Mouse (Mus musculus) G1E (cell line): Measurements from ENCODE around the gene Lap3. TPM values are rescaled to one million over a fixed set of nuclear protein-coding genes. Genes with fewer than 3 reads are reported as not detected.

Experiments used
- ATAC-seq: 2 replicates; pipeline ENCODE4 v1.8.0; 2016; ENCODE audit warnings: mild to moderate bottlenecking; ENCODE audit not compliant: insufficient number of reproducible peaks, poor library complexity, low FRiP score, severe bottlenecking; ENCODE audit errors: extremely low read depth
- DNase-seq: peaks from one replicate; pipeline ENCODE4 v3.0.0; 2012; ENCODE audit warnings: low spot score
- H3K27me3 ChIP-seq: 2 replicates; pipeline ENCODE4 v1.6.1; 2012; ENCODE audit warnings: mild to moderate bottlenecking, low read length, inconsistent platforms; ENCODE audit not compliant: insufficient read depth
- H3K36me3 ChIP-seq: replicated peaks from 2 replicates; pipeline ENCODE3; 2012; ENCODE audit warnings: mild to moderate bottlenecking, inconsistent platforms
- H3K4me1 ChIP-seq: 2 replicates; pipeline ENCODE4 v1.6.1; 2012; ENCODE audit warnings: low read depth, low read length, inconsistent platforms, mixed read lengths; ENCODE audit not compliant: insufficient read depth
- H3K4me3 ChIP-seq: 2 replicates; pipeline ENCODE4 v1.5.1; 2012; ENCODE audit warnings: low read depth, mild to moderate bottlenecking, inconsistent platforms, low read length, moderate library complexity, mixed read lengths
- H3K9me3 ChIP-seq: replicated peaks from 2 replicates; pipeline ENCODE4 v1.6.1; 2012; ENCODE audit warnings: inconsistent platforms
- CTCF ChIP-seq: IDR thresholded peaks from 2 replicates; pipeline ENCODE4 v1.5.1; 2012; ENCODE audit warnings: low read depth, low read length, inconsistent platforms, mixed read lengths
- GATA1 ChIP-seq: IDR thresholded peaks from 2 replicates; pipeline ENCODE4 v1.6.1; 2012; ENCODE audit warnings: borderline replicate concordance, low read length, inconsistent platforms, mixed read lengths
- GATA2 ChIP-seq: IDR thresholded peaks from 2 replicates; pipeline ENCODE4 v1.6.1; 2012; ENCODE audit warnings: low read depth, low read length, inconsistent platforms, borderline replicate concordance
- POLR2AphosphoS5 ChIP-seq: IDR thresholded peaks from 2 replicates; pipeline ENCODE4 v1.6.1; 2012; ENCODE audit warnings: low read depth, low read length, inconsistent platforms; ENCODE audit not compliant: insufficient replicate concordance
- TAL1 ChIP-seq: conservative IDR thresholded peaks from 2 replicates; pipeline ENCODE4 v1.6.1; 2012; ENCODE audit warnings: low read depth, low read length, inconsistent platforms, mixed read lengths
- polyA plus RNA-seq: library from polyadenylated mRNA; stranded (reverse); fragments of >175 nt; gene quantifications from 2 replicates; pipeline ENCODE4 v1.2.3, GENCODE M21; 2012
- total RNA-seq, 2 experiments: library from RNA; stranded (forward) in 1 of 2; stranded (reverse) in 1 of 2; fragments of 200-1000 nt in 1 of 2; fragments of >200 nt in 1 of 2; fragmentation: Nextera tagmentation in 1 of 2; gene quantifications; 2 replicates each; pipeline ENCODE4 v1.2.3; 2014 to 2017

Lap3 gene
- total and polyA plus RNA-seq, 3 experiments = 22.9 to 49.6 (median 47.9) TPM

DNA sequence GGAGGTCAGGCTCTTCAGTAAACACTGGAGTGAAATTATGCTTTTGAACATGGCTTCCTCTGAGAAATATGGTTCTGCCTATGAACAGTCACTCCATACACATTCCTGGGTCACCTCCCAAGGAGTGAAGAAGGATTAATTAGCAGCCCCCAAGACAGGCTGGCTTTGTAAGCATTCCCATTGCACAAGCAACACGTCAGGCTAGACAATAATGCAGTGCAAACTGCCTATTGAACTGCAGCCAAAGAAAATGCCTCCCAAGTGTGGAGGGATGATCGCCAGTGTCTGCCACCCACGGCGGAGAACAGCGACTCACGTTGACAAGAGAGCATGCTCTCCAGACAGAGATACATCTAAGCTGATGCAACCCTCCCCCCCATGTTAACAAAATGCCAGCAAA lies 16.9 kb upstream of the Lap3 start:
- DNase-seq (no peak), ATAC-seq (no peak)
- Histone ChIP-seq H3K36me3 (no peaks in the 10 kb centered on the region), H3K4me3 (no peak overlapping the region), H3K9me3 (no peaks in the 10 kb centered on the region), H3K27me3 (peaks cover 15% of the 10 kb centered on the region; the same call in 1 of the 2 replicates), H3K4me1 (no peaks in the 10 kb centered on the region)
- no peak for TF ChIP-seq CTCF
- no peak for TF ChIP-seq POLR2AphosphoS5
- no peak for TF ChIP-seq GATA2

DNA sequence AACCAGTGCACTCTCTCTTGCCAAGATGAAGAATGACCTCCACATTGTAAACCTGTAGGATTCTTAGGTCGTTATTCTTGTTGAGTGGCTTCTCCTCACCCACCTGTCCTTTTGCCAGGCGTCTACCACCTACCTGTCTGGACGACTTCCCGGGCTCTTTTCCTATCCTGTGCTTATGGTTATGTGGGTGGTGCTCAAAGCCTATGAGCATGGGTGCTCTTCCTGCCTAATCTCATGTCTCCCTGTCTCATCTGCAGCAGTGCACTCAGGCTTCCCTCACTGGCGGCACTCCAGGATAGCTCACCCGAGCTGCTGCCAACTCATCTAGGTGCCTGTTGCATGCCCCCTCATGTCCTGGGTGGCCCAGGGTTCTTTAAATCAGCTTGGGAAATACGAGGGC lies 15.6 kb upstream of the Lap3 start:
- no peaks in the 10 kb centered on the region for H3K9me3 ChIP-seq
- H3K27me3 ChIP-seq = peaks cover 15% of the 10 kb centered on the region
- no peak overlapping the region for H3K4me3 ChIP-seq
- no peak for TF ChIP-seq GATA2
- no peak for TF ChIP-seq GATA1
- no peak for TF ChIP-seq CTCF
- TF ChIP-seq TAL1 = no peak
- TF ChIP-seq POLR2AphosphoS5 = no peak
- no peaks in the 10 kb centered on the region for H3K4me1 ChIP-seq
- ATAC-seq (no peak), DNase-seq (no peak)
- H3K36me3 ChIP-seq = no peaks in the 10 kb centered on the region

DNA sequence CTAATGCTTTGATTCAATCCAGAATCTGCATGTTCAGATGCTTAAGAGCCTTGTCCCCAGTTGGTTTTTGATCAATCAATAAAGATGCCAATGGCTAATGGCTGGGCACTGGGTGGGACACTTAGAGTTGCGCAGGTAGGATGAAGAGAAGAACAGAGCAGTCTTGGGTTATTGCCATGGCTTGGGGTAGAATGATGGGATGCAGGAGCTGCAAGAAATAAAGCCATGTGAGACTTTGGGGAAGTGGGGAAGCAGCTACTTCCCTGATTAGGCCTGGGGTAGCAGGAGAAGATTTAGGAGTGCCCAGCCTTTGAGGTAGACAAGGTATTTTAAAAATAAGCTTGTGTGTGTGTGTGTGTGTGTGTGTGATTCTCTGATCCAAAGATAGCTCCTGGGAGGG lies 13.1 kb upstream of the Lap3 start:
- TF ChIP-seq CTCF (no peak), GATA1 (no peak)
- H3K36me3 ChIP-seq = no peaks in the 10 kb centered on the region
- H3K27me3 ChIP-seq = peaks cover 20% of the 10 kb centered on the region
- H3K4me3 ChIP-seq = no peak overlapping the region
- no peaks in the 10 kb centered on the region for H3K4me1 ChIP-seq
- DNase-seq (no peak), ATAC-seq (no peak)
- no peaks in the 10 kb centered on the region for H3K9me3 ChIP-seq

DNA sequence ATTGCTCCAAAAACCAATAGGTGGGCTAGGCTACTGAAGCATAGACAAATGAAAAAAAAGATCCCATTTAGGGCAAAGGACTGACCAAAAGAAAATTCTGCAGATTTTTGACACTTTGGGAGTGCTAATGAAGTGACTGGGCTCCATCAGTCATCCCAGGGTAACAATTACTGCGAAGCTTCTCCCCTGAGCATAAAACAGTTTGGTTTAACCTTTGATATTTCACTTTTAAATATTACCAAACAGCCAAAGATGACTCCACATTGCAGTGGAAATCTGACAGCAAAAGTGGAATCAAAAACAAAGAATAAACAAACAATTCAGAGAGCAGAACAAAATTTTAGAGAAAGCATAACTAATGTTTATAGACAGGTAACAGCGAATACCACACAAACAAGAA lies 12.0 kb upstream of the Lap3 start:
- Histone ChIP-seq H3K9me3 (no peaks in the 10 kb centered on the region), H3K27me3 (peaks cover 18% of the 10 kb centered on the region), H3K4me1 (no peaks in the 10 kb centered on the region), H3K36me3 (no peaks in the 10 kb centered on the region), H3K4me3 (no peak overlapping the region)
- TF ChIP-seq GATA2 = no peak
- no peak for TF ChIP-seq TAL1
- TF ChIP-seq POLR2AphosphoS5 = no peak
- no peak for TF ChIP-seq CTCF
- TF ChIP-seq GATA1 = no peak
- no peak for DNase-seq
- ATAC-seq = no peak

DNA sequence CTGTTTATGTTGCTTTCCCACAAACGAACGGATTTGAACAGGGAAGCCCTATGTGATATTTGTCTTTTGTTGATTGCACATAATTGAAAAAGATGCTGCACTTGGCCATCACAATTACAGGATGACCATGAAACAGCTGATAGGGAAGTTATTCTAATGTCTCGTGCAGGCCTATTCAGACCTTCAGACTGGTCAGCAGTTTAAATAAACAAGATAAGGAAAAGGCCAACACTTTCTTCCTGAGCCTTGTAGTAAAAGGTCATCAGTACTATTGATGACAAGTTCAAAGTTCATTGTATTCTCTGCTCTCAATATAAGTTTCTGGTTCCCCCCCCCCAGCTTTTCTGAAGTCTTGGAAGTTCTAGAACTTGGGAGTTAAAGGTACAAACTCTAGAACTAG lies 10.6 kb upstream of the Lap3 start:
- no peak for DNase-seq
- no peak for ATAC-seq
- no peak overlapping the region for H3K4me3 ChIP-seq
- H3K4me1 ChIP-seq = no peaks in the 10 kb centered on the region
- no peaks in the 10 kb centered on the region for H3K36me3 ChIP-seq
- H3K27me3 ChIP-seq = peaks cover 23% of the 10 kb centered on the region
- no peak for TF ChIP-seq POLR2AphosphoS5
- TF ChIP-seq CTCF = no peak
- H3K9me3 ChIP-seq = no peaks in the 10 kb centered on the region

GRCm38 (mm10) chr5:45483654-45484053 lies 9.5 kb upstream of the Lap3 start:
- TF ChIP-seq GATA1 (no peak), GATA2 (no peak), POLR2AphosphoS5 (no peak), CTCF (no peak), TAL1 (no peak)
- Histone ChIP-seq H3K4me1 (no peaks in the 10 kb centered on the region), H3K36me3 (no peaks in the 10 kb centered on the region), H3K9me3 (no peaks in the 10 kb centered on the region), H3K27me3 (peaks cover 22% of the 10 kb centered on the region; the same call in 1 of the 2 replicates), H3K4me3 (no peak overlapping the region)
- no peak for DNase-seq
- no peak for ATAC-seq

- ATAC-seq = no peak
- H3K4me3 ChIP-seq = no peak overlapping the region
- TF ChIP-seq GATA2 (no peak), CTCF (no peak), TAL1 (no peak), POLR2AphosphoS5 (no peak), GATA1 (no peak)
- H3K9me3 ChIP-seq = no peaks in the 10 kb centered on the region
- peaks cover 35% of the 10 kb centered on the region for H3K4me1 ChIP-seq
- H3K36me3 ChIP-seq = peaks cover 23% of the 10 kb centered on the region
- peaks cover 20% of the 10 kb centered on the region for H3K27me3 ChIP-seq
- no peak for DNase-seq
Measured at GRCm38 (mm10) chr5:45491776-45492175, 1.4 kb upstream of the Lap3 start.
